Mouse (Mus musculus): ENCODE results near the gene Dedd2. TPM values are rescaled to one million over a fixed set of nuclear protein-coding genes. Genes with fewer than 3 reads are reported as not detected.

Gene Dedd2
- total RNA-seq (2012; rRNA removed): 11.7 and 12.1 TPM in 2 replicates
- 10.7 and 13.9 TPM in 2 replicates for total RNA-seq (2014; rRNA removed)
- 10.2 and 10.6 TPM in 2 replicates for polyA plus RNA-seq (2012; ENCODE audit: insufficient read length, low read depth)

GRCm38 (mm10) chr7:25220457-25221101 is at the start of gene Dedd2:
Gene Dedd2 (minus strand): TSS chr7:25220615.
- DNase-seq (ENCODE audit: extremely low read depth): peak; percentile 45
- H3K36me3 ChIP-seq (replicated peaks in 1 of 2; ENCODE audit: control insufficient read depth in 1 of 2, insufficient read depth in 1 of 2, low read length in 1 of 2): peaks cover 22 to 40% of the 10 kb centered on the region in 2 experiments
- peaks cover 3 to 41% of the 10 kb centered on the region in 2 experiments; a peak in 3 of 4 replicates for H3K4me1 ChIP-seq (ENCODE audit: control insufficient read depth in 1 of 2, insufficient read depth in 2 of 2)
- dilution Hi-C loops (cut with MboI; ENCODE audit: extremely low pct_ligation_motif_present, extremely low pct_unique_long_range_greater_than_20kb, low sequenced_read_pairs) (no loop called here), in situ Hi-C loops (cut with MboI; ENCODE audit: low pct_ligation_motif_present, low pct_unique_long_range_greater_than_20kb, low sequenced_read_pairs) (no loop called here)
- H3K9me3 ChIP-seq (replicated peaks; ENCODE audit: low read length): no peaks in the 10 kb centered on the region
- peak within 1 kb of the TSS; percentile 69 for H3K9ac ChIP-seq (ENCODE audit: insufficient read depth, low read depth)
- H3K4me3 ChIP-seq (replicated peaks in 1 of 3; ENCODE audit: low read depth in 2 of 3, low read length in 2 of 3, poor library complexity in 1 of 3): peak within 1 kb of the TSS; percentile 73 to 86 (median 86)
- TF ChIP-seq POLR2AphosphoS2 (IDR thresholded peaks at IDR 0.05; ENCODE audit: low read depth, low read length) (no peak), NELFE (IDR thresholded peaks at IDR 0.05; ENCODE audit: low read depth, low read length) (no peak), CHD1 (IDR thresholded peaks at IDR 0.05; ENCODE audit: low read depth, low read length) (no peak), MYC (IDR thresholded peaks at IDR 0.05; ENCODE audit: low read depth, low read length) (peak; percentile 71), BHLHE40 (IDR thresholded peaks at IDR 0.05; ENCODE audit: low read depth, low read length) (peak; percentile 97), SMC3 (IDR thresholded peaks at IDR 0.05; ENCODE audit: low read depth, low read length) (no peak), ZMIZ1 (IDR thresholded peaks at IDR 0.05; ENCODE audit: low read depth, low read length) (peak; percentile 6; the same call in 1 of the 2 replicates), SIN3A (IDR thresholded peaks at IDR 0.05; ENCODE audit: low read length) (no peak), EP300 (IDR thresholded peaks at IDR 0.05; ENCODE audit: low read length) (no peak), MAX (IDR thresholded peaks at IDR 0.05; ENCODE audit: low read length) (0 out of 2 replicates have a peak, but pooled peaks have one; percentile 54)
- H3K4me2 ChIP-seq (ENCODE audit: insufficient read depth, low read depth, poor library complexity, severe bottlenecking): peak within 1 kb of the TSS; percentile 87
- no peaks in the 10 kb centered on the region for H3K27me3 ChIP-seq (replicated peaks)
- peak within 1 kb of the TSS; percentile 34 for H3K27ac ChIP-seq (ENCODE audit: insufficient read depth, low read depth)
- peaks cover 9% of the 10 kb centered on the region for H3K79me2 ChIP-seq (replicated peaks; ENCODE audit: control insufficient read depth, extremely low read depth, insufficient read depth, poor library complexity, severe bottlenecking)

GRCm38 (mm10) chr7:25269545-25270271 is 49.3 kb upstream of the Dedd2 start:
- dilution Hi-C loops (cut with MboI; ENCODE audit: extremely low pct_ligation_motif_present, extremely low pct_unique_long_range_greater_than_20kb, low sequenced_read_pairs) (no loop called here), in situ Hi-C loops (cut with MboI; ENCODE audit: low pct_ligation_motif_present, low pct_unique_long_range_greater_than_20kb, low sequenced_read_pairs) (loop anchor here (10.0 kb wide), 1 partner anchor 85 kb away; no protein-coding TSS in a partner anchor)
- TF ChIP-seq MXI1 (IDR thresholded peaks at IDR 0.05; ENCODE audit: low read depth, low read length) (peak; percentile 71), JUN (IDR thresholded peaks at IDR 0.05; ENCODE audit: insufficient read depth, low read depth, low read length) (no peak), MAZ (IDR thresholded peaks at IDR 0.05; ENCODE audit: low read depth, low read length) (no peak), NRF1 (IDR thresholded peaks at IDR 0.05; ENCODE audit: low read depth, low read length) (peak; percentile 83), ELF1 (IDR thresholded peaks at IDR 0.05; ENCODE audit: low read depth, low read length) (peak; percentile 52), SIN3A (IDR thresholded peaks at IDR 0.05; ENCODE audit: low read length) (peak; percentile 43; the same call in 1 of the 2 replicates), ETS1 (conservative IDR thresholded peaks at IDR 0.05; ENCODE audit: low read depth, low read length) (0 out of 2 replicates have a peak, but pooled peaks have one; percentile 27), ZMIZ1 (IDR thresholded peaks at IDR 0.05; ENCODE audit: low read depth, low read length) (0 out of 2 replicates have a peak, but pooled peaks have one; percentile 35), ZNF384 (IDR thresholded peaks at IDR 0.05; ENCODE audit: low read depth, low read length) (peak; percentile 90), POLR2A (IDR thresholded peaks at IDR 0.05; ENCODE audit: low read depth, low read length) (peak; percentile 36; the same call in 1 of the 2 replicates), TCF12 (IDR thresholded peaks at IDR 0.05; ENCODE audit: low read depth, low read length) (0 out of 2 replicates have a peak, but pooled peaks have one; percentile 13)
- H3K9me3 ChIP-seq (replicated peaks; ENCODE audit: low read length): no peaks in the 10 kb centered on the region
- H3K27ac ChIP-seq (ENCODE audit: insufficient read depth, low read depth): peak overlapping the region; percentile 81
- no peaks in the 10 kb centered on the region for H3K27me3 ChIP-seq (replicated peaks)
- peak overlapping the region; percentile 77 to 97 (median 93) for H3K4me3 ChIP-seq (replicated peaks in 1 of 3; ENCODE audit: low read depth in 2 of 3, low read length in 2 of 3, poor library complexity in 1 of 3)
- 0 out of 2 replicates have a peak, but pooled peaks cover 2% of the 10 kb centered on the region for H3K79me2 ChIP-seq (replicated peaks; ENCODE audit: control insufficient read depth, extremely low read depth, insufficient read depth, poor library complexity, severe bottlenecking)
- peak overlapping the region; percentile 90 for H3K4me2 ChIP-seq (ENCODE audit: insufficient read depth, low read depth, poor library complexity, severe bottlenecking)
- peak; percentile 65 for DNase-seq (ENCODE audit: extremely low read depth)
- peak overlapping the region; percentile 91 for H3K9ac ChIP-seq (ENCODE audit: insufficient read depth, low read depth)
- H3K4me1 ChIP-seq (ENCODE audit: control insufficient read depth in 1 of 2, insufficient read depth in 2 of 2): peaks cover 35 to 50% of the 10 kb centered on the region in 2 experiments
- H3K36me3 ChIP-seq (replicated peaks in 1 of 2; ENCODE audit: control insufficient read depth in 1 of 2, insufficient read depth in 1 of 2, low read length in 1 of 2): peaks cover 30 to 42% of the 10 kb centered on the region in 2 experiments
